Mouse (Mus musculus) bone marrow, adult 2 months (tissue): Measurements from ENCODE around the gene 4933434E20Rik. TPM values are rescaled to one million over a fixed set of nuclear protein-coding genes. Genes with fewer than 3 reads are reported as not detected.

Experiments used
- H3K27ac ChIP-seq: fragments of 200-500 bp; 2 replicates; pipeline ENCODE4 v1.5.1; 2012; ENCODE audit warnings: low read depth, mild to moderate bottlenecking, control low read depth, inconsistent platforms, low read length; ENCODE audit not compliant: control insufficient read depth, poor library complexity, insufficient read depth
- H3K4me1 ChIP-seq: fragments of 200-500 bp; 2 replicates; pipeline ENCODE4 v1.6.1; 2011; ENCODE audit warnings: low read length; ENCODE audit not compliant: control insufficient read depth, insufficient read depth
- H3K4me3 ChIP-seq: fragments of 200-500 bp; replicated peaks from 2 replicates; pipeline ENCODE3; 2011; ENCODE audit warnings: mild to moderate bottlenecking, low read depth, low read length, control low read depth; ENCODE audit not compliant: control insufficient read depth
- CTCF ChIP-seq: fragments of 200-500 bp; IDR thresholded peaks from 2 replicates; pipeline ENCODE4 v1.5.1; 2011; ENCODE audit warnings: low read length, control low read depth; ENCODE audit not compliant: control insufficient read depth, insufficient read depth
- POLR2A ChIP-seq: fragments of 200-500 bp; IDR thresholded peaks from 2 replicates; pipeline ENCODE4 v1.6.1; 2011; ENCODE audit warnings: low read depth, mild to moderate bottlenecking, control low read depth, low read length, borderline replicate concordance; ENCODE audit not compliant: control insufficient read depth
- WGBS: fragments of 180-500 bp; shearing (Covaris S2); methylation state at CpG from one replicate; pipeline ENCODE4 v1.1.7; 2018; 5-methylcytosine and 5-hydroxymethylcytosine counted together
- polyA plus RNA-seq: library from polyadenylated mRNA; stranded (reverse); fragments of >200 nt; gene quantifications from 2 replicates; pipeline ENCODE4 v1.2.4, GENCODE M21; 2011; ENCODE audit warnings: low replicate concordance; ENCODE audit not compliant: missing spikeins, insufficient read depth, insufficient read length

Gene 4933434E20Rik
- polyA plus RNA-seq, 1 experiment = 49.9 TPM

DNA sequence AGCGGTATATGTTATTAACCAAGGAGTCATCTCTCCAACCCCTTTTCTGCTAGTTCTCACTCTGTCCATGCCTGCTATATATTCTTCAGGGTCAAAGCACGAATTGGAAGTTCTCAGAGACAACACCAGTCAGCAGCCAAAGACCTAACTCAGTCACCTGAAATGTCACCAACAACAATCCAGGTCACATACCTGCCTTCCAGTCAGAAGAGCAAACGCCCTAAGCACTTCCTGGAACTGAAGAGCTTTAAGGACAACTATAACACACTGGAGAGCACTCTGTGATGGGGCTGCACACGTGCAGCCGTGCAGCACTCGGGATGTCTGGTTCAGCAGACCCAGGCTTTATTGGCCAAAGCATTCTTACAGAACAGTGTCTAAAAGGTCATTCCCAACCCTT lies 10.1 kb downstream of the 4933434E20Rik start:
- H3K4me1 ChIP-seq = no peaks in the 10 kb centered on the region
- TF ChIP-seq POLR2A = no peak
- no peak for TF ChIP-seq CTCF
- WGBS = 92% methylated on average over 6 of the region's 6 CpGs

DNA sequence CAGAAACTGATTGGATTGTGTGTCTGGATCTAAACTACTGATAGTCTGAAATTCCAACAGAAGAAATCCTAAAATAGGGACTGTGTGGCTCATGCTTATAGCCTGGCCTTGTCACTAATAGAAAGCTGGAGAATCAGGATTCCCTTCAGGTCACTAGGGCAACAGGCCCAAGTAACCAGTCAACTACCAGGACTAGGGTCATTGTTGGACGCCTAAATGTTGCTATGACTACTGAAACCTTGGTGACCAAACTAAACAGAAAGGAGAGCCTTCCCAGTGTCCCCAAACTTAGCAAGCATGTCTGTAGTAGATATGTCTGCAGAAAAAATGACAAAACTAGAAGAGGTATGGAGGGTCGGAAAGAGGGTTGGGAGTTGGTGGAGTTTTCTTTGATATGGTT lies 11.1 kb downstream of the 4933434E20Rik start:
- H3K4me1 ChIP-seq = no peaks in the 10 kb centered on the region
- WGBS = 73% methylated on average over 2 of the region's 2 CpGs
- H3K4me3 ChIP-seq = no peak overlapping the region

More for the DNA sequence above, 10.1 kb downstream of the 4933434E20Rik start:
- Histone ChIP-seq H3K27ac (no peak overlapping the region), H3K4me3 (no peak overlapping the region)

DNA sequence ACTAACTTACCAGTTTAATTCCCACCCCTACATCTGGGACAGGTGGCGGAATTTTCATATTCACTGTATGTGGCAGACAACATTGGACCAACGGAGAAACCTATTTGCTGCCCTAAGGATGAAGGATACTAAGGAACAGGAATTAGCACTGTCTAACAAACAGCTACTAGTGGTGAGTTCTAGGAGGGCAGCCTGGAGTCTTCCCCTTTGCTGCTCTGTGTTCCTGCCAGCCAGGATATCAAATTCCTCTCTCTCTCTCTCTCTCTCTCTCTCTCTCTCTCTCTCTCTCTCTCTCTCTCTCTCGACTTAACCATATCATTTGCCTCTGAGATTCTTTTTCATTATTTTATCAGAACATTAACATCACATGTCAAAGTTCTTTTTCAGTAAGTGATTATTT lies 12.9 kb downstream of the 4933434E20Rik start:
- no peak overlapping the region for H3K27ac ChIP-seq
- no peaks in the 10 kb centered on the region for H3K4me1 ChIP-seq
- H3K4me3 ChIP-seq = no peak overlapping the region
- TF ChIP-seq CTCF (no peak), POLR2A (no peak)
- WGBS = 76% methylated on average over 3 of the region's 3 CpGs

More for the DNA sequence above, 11.1 kb downstream of the 4933434E20Rik start:
- H3K27ac ChIP-seq = no peak overlapping the region
- TF ChIP-seq CTCF = no peak
- no peak for TF ChIP-seq POLR2A

DNA sequence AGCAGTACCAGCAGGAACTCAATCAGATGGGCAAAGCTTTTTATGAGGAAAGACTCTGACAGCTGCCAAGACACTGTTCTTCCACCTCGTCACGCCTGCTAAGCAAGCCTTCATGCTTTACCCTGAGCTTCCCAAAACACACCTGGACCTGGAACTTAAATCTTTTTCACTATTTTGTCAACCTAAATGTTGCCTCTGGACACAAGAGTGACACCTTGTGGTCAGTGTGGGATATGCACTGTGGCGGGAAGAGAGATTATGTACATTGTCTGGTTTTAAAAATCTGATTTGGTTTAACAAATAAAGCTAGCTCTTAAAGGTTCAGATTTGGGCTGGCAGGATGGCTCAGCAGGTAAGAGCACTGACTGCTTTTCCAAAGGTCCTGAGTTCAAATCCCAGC lies 14.1 kb downstream of the 4933434E20Rik start:
- no peak overlapping the region for H3K4me3 ChIP-seq
- H3K4me1 ChIP-seq = no peaks in the 10 kb centered on the region
- TF ChIP-seq POLR2A (no peak), CTCF (0 out of 2 replicates have a peak, but pooled peaks have one; percentile 25)
- H3K27ac ChIP-seq = no peak overlapping the region
- 52% methylated on average over 3 of the region's 3 CpGs for whole genome bisulfite sequencing

DNA sequence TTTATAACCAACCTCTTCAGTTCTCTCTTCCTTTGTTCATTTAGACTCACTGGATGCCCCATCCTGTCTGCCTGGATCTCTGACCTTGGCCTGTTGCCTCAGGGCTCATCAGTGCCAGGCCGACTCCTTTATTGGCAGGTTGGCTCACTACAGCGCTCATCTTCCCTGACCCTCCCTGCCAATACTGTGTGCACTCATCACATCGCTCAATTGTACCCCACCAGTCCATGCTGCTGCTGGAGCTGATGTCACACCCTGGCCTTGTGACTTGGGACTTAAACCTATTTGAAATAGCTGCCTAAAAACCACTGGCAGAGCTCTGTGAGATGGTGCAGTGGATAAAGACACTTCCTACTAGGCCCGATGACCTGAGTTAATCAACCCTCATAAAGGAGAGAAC lies 16.4 kb downstream of the 4933434E20Rik start:
- H3K4me3 ChIP-seq = no peak overlapping the region
- 85% methylated on average over 4 of the region's 4 CpGs for WGBS
- no peak overlapping the region for H3K27ac ChIP-seq
- TF ChIP-seq POLR2A = no peak
- no peak for TF ChIP-seq CTCF
- H3K4me1 ChIP-seq = no peaks in the 10 kb centered on the region

DNA sequence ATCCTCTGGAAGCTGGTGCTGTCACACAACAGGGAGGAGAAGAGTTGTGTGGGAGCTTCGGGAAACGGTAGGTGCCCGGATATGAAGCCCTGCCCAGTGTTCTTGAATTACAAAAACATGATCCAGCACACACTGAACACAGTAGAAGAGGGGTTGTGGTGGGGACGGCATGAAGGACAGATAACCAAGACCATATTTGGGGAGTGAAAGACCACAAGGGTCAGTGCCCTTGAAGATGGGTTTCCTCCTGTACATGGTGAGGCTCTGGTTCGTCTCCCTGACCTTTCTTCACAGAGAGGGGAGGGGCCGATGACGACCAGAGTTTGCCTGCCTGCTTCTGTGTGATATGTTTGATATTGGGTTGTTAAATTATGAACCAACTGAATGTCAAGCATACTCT lies 18.3 kb downstream of the 4933434E20Rik start:
- Histone ChIP-seq H3K27ac (no peak overlapping the region), H3K4me1 (no peaks in the 10 kb centered on the region), H3K4me3 (no peak overlapping the region)
- TF ChIP-seq POLR2A (no peak), CTCF (no peak)
- WGBS = 68% methylated on average over 7 of the region's 7 CpGs

DNA sequence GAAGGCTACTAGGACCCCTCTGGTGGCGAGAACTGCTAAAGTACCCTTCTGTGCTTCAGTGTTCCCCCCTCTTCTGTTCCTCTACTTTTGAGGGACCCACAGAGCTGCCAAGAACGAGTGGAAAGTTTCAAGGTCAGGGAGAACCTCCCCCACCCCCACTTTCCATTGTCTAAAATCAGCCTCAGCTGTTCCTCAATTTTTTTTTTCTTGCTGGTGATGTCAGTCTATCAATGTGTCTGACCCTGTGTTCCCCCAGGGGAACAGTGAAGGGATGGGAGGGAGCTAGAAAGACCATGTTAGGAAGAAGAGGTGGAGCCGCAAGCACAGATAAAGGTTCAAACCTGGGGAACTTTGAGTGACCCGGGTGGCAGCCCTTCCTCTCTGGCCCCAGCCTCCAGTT lies 20.9 kb downstream of the 4933434E20Rik start, which contains the start of gene Tpm3:
Gene Tpm3, plus strand, starts transcription at position 356 of the 400 bp plus-strand sequence.
- Histone ChIP-seq H3K4me1 (no peaks in the 10 kb centered on the region), H3K4me3 (no peak within 1 kb of the TSS)
- 54% methylated on average over 4 of the region's 4 CpGs for WGBS

DNA sequence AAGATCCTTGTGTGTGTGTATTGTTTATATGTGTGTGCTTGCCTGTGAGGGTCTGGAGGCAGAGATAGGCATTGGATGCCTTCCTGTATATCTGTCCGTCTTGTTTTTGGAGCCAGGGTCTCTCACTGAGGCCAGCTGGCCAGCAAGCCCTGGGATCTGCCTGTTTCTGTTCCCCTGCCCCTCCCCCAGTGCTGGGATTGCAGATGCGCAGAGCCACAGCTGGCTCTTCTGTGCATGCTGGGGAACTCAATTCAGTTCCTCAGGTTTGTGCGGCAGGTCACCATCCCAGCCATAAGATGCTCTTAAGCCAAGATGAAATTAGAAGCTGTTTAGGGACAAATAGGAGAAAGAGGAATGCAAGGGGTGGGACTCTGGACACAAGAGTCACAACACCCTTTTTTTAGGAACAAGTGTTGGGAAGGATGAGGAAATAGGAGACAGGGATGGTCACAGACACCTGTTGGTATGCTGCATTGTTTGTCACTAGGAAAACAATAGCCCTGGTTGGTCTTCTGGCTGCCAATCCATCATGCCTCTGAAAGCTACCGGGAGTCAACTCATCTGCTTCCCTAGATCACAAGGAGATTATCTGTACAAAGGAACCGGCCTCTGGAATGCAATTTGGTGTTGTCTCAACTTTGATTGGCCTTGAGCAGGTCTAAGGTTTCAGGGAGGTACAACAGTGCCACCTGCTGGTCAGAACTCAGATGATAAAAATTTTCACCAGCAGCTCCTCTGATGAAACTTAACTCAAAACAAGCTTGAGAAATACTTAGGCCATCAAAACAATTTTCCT lies 25.7 kb downstream of the 4933434E20Rik start:
- WGBS = 42% methylated on average over 5 of the region's 5 CpGs
- no peak for TF ChIP-seq POLR2A
- TF ChIP-seq CTCF = peak; percentile 44; the same call in 1 of the 2 replicates

More for the DNA sequence above, 20.9 kb downstream of the 4933434E20Rik start, which contains the start of gene Tpm3:
- no peak within 1 kb of the TSS for H3K27ac ChIP-seq
- TF ChIP-seq POLR2A (no peak), CTCF (no peak)

More for the DNA sequence above, 25.7 kb downstream of the 4933434E20Rik start:
- Histone ChIP-seq H3K27ac (no peak overlapping the region), H3K4me1 (peaks cover 2% of the 10 kb centered on the region; the same call in 1 of the 2 replicates), H3K4me3 (no peak overlapping the region)
